Mouse (Mus musculus) cortical plate, adult 2 months (tissue): ENCODE data around the gene Dab1. TPM values are rescaled to one million over a fixed set of nuclear protein-coding genes. Genes with fewer than 3 reads are reported as not detected.
A peak's percentile ranks its signal among the peaks of the same experiment; 100 is the strongest.

ENCODE experiments used
- H3K27ac ChIP-seq: fragments of 200-500 bp; 2 replicates; pipeline ENCODE4 v1.5.1; 2012; ENCODE audit warnings: low read length, control low read depth, inconsistent platforms; ENCODE audit not compliant: insufficient read depth
- H3K4me1 ChIP-seq: fragments of 200-500 bp; 2 replicates; pipeline ENCODE4 v1.6.1; 2011; ENCODE audit warnings: low read length; ENCODE audit not compliant: control insufficient read depth, insufficient read depth
- H3K4me3 ChIP-seq: fragments of 200-500 bp; 2 replicates; pipeline ENCODE4 v1.5.1; 2011; ENCODE audit warnings: mild to moderate bottlenecking, low read length, control low read depth; ENCODE audit not compliant: insufficient read depth
- CTCF ChIP-seq: fragments of 200-500 bp; IDR thresholded peaks from 2 replicates; pipeline ENCODE4 v1.5.1; 2011; ENCODE audit warnings: mild to moderate bottlenecking, control low read depth, low read length; ENCODE audit not compliant: insufficient read depth; ENCODE audit errors: extremely low read depth
- POLR2A ChIP-seq: fragments of 200-500 bp; IDR thresholded peaks from 2 replicates; pipeline ENCODE4 v1.6.1; 2011; ENCODE audit warnings: mild to moderate bottlenecking, low read length, control low read depth; ENCODE audit not compliant: insufficient read depth; ENCODE audit errors: extremely low read depth
- polyA plus RNA-seq: library from polyadenylated mRNA; depleted of rRNA; stranded (reverse); fragments of >200 nt; gene quantifications from 2 replicates; pipeline ENCODE4 v1.2.3, GENCODE M21; 2012

Gene Dab1
- polyA plus RNA-seq, 1 experiment: 42.9 TPM

- H3K4me1 ChIP-seq: no peaks in the 10 kb centered on the region
- no peak overlapping the region for H3K27ac ChIP-seq
- H3K4me3 ChIP-seq: no peak overlapping the region
- TF ChIP-seq POLR2A: no peak
- TF ChIP-seq CTCF: no peak
These were observed 487.1 kb downstream of the Dab1 start for GRCm38 (mm10) chr4:104106299-104106698.

- Histone ChIP-seq H3K27ac (no peak overlapping the region), H3K4me1 (peaks cover 2% of the 10 kb centered on the region), H3K4me3 (no peak overlapping the region)
- no peak for TF ChIP-seq CTCF
- no peak for TF ChIP-seq POLR2A
These were observed 492.5 kb downstream of the Dab1 start for GRCm38 (mm10) chr4:104111614-104112013.

- H3K4me3 ChIP-seq: no peak overlapping the region
- TF ChIP-seq CTCF (no peak), POLR2A (no peak)
- H3K27ac ChIP-seq: no peak overlapping the region
- peaks cover 2% of the 10 kb centered on the region for H3K4me1 ChIP-seq
These were observed 494.2 kb downstream of the Dab1 start for GRCm38 (mm10) chr4:104113209-104114005.

DNA sequence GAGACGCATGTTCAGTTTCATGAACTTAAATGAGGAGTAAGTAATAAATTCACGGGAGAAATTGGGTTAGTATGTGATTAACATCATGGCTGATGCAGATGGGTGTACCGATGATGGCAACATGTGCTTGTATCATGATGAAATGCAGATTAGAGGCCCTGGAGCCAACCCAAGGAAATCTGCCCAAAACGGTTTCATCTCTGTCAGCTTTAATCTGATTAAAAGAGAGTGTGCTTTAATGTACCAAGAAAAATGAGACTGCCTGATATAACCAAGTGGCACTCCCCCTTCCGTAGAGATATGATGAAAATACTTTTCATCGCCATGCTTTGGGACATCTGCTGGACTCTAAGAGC, 494.8 kb downstream of the Dab1 start:
- peaks cover 2% of the 10 kb centered on the region for H3K4me1 ChIP-seq
- H3K4me3 ChIP-seq: no peak overlapping the region
- TF ChIP-seq CTCF (no peak), POLR2A (no peak)
- H3K27ac ChIP-seq: no peak overlapping the region

DNA sequence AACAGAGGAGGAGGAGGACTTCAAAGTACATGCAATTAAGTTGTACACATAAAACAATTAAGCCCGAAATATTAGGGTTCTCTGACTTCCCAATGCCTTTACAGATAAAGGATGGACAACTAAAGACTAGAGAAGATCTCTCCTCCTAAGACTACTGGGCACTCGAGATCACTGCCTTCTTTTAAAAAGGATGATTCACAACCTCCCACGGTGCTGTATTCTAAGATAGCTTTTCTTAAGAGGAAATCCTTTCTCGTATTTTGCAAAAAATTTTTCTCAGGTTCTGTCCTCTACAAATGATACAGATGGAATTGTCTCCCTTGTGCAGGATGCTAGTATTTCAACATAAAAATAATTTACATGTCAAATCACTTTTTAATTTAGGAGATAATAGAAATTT, 500.9 kb downstream of the Dab1 start:
- peaks cover 6% of the 10 kb centered on the region; the same call in 1 of the 2 replicates for H3K4me1 ChIP-seq
- no peak overlapping the region for H3K4me3 ChIP-seq
- TF ChIP-seq POLR2A (no peak), CTCF (no peak)
- H3K27ac ChIP-seq: no peak overlapping the region

DNA sequence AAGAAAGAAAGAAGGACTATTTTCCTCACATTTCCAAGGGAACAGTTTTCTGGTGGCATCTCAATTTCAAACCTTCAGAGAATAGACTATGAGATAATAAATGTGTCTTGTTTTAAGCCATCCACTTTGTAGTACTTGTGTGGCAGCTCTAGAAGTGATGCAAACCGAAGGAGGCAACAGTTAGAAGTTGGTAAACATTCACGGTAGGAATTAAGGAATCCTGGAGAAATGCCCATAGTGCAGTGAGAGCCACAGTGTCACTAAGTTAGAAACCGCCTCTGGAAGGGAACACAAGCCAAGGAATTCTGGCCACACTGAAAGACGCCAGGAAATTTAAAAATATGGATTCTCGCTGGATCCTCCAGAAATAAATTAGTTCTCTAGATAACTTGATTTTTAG, 502.8 kb downstream of the Dab1 start:
- Histone ChIP-seq H3K4me3 (no peak overlapping the region), H3K4me1 (peaks cover 6% of the 10 kb centered on the region; the same call in 1 of the 2 replicates), H3K27ac (no peak overlapping the region)
- TF ChIP-seq POLR2A (no peak), CTCF (no peak)

DNA sequence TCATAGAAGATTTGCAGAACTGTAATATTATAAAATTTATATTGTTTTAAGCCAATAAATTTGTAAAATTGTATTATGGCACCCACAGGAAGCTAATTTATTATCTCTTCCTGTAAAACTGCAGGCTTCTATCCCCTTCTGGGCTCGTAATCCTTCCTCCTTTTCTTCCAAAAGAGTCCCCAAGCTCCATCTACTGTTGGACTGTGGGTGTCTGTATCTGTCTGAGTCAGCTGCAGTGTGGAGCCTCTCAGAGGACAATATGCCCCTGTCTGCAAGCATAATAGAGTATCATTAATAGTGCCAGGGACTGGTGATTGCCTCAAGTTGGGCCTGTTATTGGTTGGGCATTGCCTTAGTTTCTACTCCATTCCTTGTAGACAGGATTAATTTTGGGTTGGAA, 503.2 kb downstream of the Dab1 start:
- Histone ChIP-seq H3K4me3 (no peak overlapping the region), H3K4me1 (peaks cover 6% of the 10 kb centered on the region; the same call in 1 of the 2 replicates), H3K27ac (peak overlapping the region; percentile 49; the same call in 1 of the 2 replicates)
- TF ChIP-seq CTCF (peak; percentile 22; the same call in 1 of the 2 replicates), POLR2A (no peak)

GRCm38 (mm10) chr4:104153637-104154036, 534.5 kb downstream of the Dab1 start:
- H3K4me3 ChIP-seq: no peak overlapping the region
- H3K4me1 ChIP-seq: no peaks in the 10 kb centered on the region
- TF ChIP-seq CTCF (no peak), POLR2A (no peak)
- no peak overlapping the region for H3K27ac ChIP-seq

GRCm38 (mm10) chr4:104178067-104178466, 558.9 kb downstream of the Dab1 start:
- no peak for TF ChIP-seq POLR2A
- no peak for TF ChIP-seq CTCF
- Histone ChIP-seq H3K27ac (no peak overlapping the region), H3K4me3 (no peak overlapping the region), H3K4me1 (peaks cover 3% of the 10 kb centered on the region; the same call in 1 of the 2 replicates)

DNA sequence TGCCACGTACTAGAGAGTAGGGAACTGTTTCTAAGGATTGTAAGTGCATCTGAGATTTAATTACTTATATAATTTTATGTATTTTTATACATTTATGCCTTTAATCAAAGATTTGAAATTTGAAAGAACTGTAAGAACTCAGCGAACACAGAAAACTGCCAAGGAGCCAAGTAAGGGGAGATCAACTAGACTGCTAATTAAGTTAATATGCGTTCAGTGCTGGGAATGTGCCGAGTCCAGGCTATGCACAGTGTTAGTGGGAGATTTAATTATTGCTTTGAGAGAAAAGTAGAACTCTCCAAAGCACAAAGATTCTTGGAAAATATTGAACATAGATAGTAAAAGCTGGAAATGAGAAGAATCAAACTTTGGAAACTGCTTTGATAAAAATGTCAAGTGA, 567.2 kb downstream of the Dab1 start:
- no peak overlapping the region for H3K4me3 ChIP-seq
- H3K27ac ChIP-seq: no peak overlapping the region
- no peaks in the 10 kb centered on the region for H3K4me1 ChIP-seq
- TF ChIP-seq CTCF (no peak), POLR2A (no peak)

GRCm38 (mm10) chr4:104198635-104199034, 579.5 kb downstream of the Dab1 start:
- Histone ChIP-seq H3K4me1 (no peaks in the 10 kb centered on the region), H3K4me3 (no peak overlapping the region), H3K27ac (no peak overlapping the region)
- TF ChIP-seq POLR2A: no peak
- no peak for TF ChIP-seq CTCF
